Mouse (Mus musculus) embryo, embryonic 11 days (tissue): Measurements from ENCODE around the gene Tmc5.

Source experiments
- DNase-seq: peaks from one replicate; pipeline ENCODE4 v3.0.0-alpha.2; 2015

Gene Tmc5

GRCm38 (mm10) chr7:118597201-118597600 is at the start of gene Tmc5:
Gene Tmc5 (plus strand): TSS chr7:118597297.
- peak; percentile 32 for DNase-seq

GRCm38 (mm10) chr7:118547451-118547850 is 49.6 kb upstream of the Tmc5 start:
- DNase-seq, result no peak

GRCm38 (mm10) chr7:118553881-118554280 is 43.2 kb upstream of the Tmc5 start:
- no peak for DNase-seq

- no peak for DNase-seq
These were observed 42.8 kb upstream of the Tmc5 start for GRCm38 (mm10) chr7:118554290-118554689.

GRCm38 (mm10) chr7:118569121-118569543 is 28.0 kb upstream of the Tmc5 start:
- DNase-seq, result peak; percentile 35

- no peak for DNase-seq
These were observed 25.7 kb upstream of the Tmc5 start for GRCm38 (mm10) chr7:118571350-118571749.

- no peak for DNase-seq
These were observed 25.1 kb upstream of the Tmc5 start for GRCm38 (mm10) chr7:118572039-118572438.

- no peak for DNase-seq
These were observed 18.8 kb upstream of the Tmc5 start for GRCm38 (mm10) chr7:118578269-118578668.

- no peak for DNase-seq
These were observed 17.2 kb upstream of the Tmc5 start for GRCm38 (mm10) chr7:118579938-118580337.

- DNase-seq, result no peak
These were observed 13.3 kb upstream of the Tmc5 start for GRCm38 (mm10) chr7:118583821-118584220.

GRCm38 (mm10) chr7:118584257-118584907 is 12.7 kb upstream of the Tmc5 start, which contains the start of gene Tmc7:
Gene Tmc7 (minus strand): TSS chr7:118584736.
- peak; percentile 91 for DNase-seq

GRCm38 (mm10) chr7:118584926-118585325 is 12.2 kb upstream of the Tmc5 start:
- DNase-seq, result no peak

- DNase-seq, result no peak
These were observed 11.2 kb upstream of the Tmc5 start for GRCm38 (mm10) chr7:118585856-118586255.

GRCm38 (mm10) chr7:118590726-118591305 is 6.3 kb upstream of the Tmc5 start:
- DNase-seq, result no peak

- peak; percentile 59 for DNase-seq
These were observed 5.0 kb upstream of the Tmc5 start for GRCm38 (mm10) chr7:118592146-118592545.

GRCm38 (mm10) chr7:118593567-118594407 is 3.3 kb upstream of the Tmc5 start:
- peak; percentile 92 for DNase-seq

- DNase-seq, result no peak
These were observed 2.5 kb upstream of the Tmc5 start for GRCm38 (mm10) chr7:118594611-118595010.

- DNase-seq, result peak; percentile 96
These were observed 1.9 kb upstream of the Tmc5 start for GRCm38 (mm10) chr7:118595228-118595627.

GRCm38 (mm10) chr7:118596271-118596670 is 826 bp upstream of the Tmc5 start:
- DNase-seq, result no peak

- no peak for DNase-seq
These were observed 3.0 kb downstream of the Tmc5 start for GRCm38 (mm10) chr7:118599954-118600631.

- no peak for DNase-seq
These were observed 7.7 kb downstream of the Tmc5 start for GRCm38 (mm10) chr7:118604842-118605241.

GRCm38 (mm10) chr7:118609815-118610214 is 12.7 kb downstream of the Tmc5 start:
- DNase-seq, result no peak

GRCm38 (mm10) chr7:118610721-118611120 is 13.6 kb downstream of the Tmc5 start:
- no peak for DNase-seq
